23 mouse cellular contexts compared by ENCODE assay signal in genomic region chr13:91520968-91521367, GRCm38 (mm10).
"Had no signal": no experiment of that assay in that cellular context is flagged by ENCODE, and none has a peak within 500 bp of the region (broad histone marks: within the 10 kb centered on the region; RNA-seq: fewer than 3 reads in every experiment).

No protein-coding gene starts in this region.

- H3K4me3 ChIP-seq: liver, embryonic 13.5 days; liver, embryonic 15.5 days; lung, embryonic 15.5 days; midbrain, embryonic 13.5 days; myocyte; neural tube, embryonic 13.5 days; neural tube, embryonic 15.5 days; stomach, embryonic 15.5 days had no signal

- H3K27ac ChIP-seq: liver, embryonic 13.5 days; liver, embryonic 15.5 days; lung, embryonic 15.5 days; macrophage; midbrain, embryonic 13.5 days; neural tube, embryonic 13.5 days; neural tube, embryonic 15.5 days; stomach, embryonic 15.5 days; stomach, postnatal 0 days had no signal

- H3K9ac ChIP-seq: liver, embryonic 13.5 days; liver, embryonic 15.5 days; liver, postnatal 0 days; lung, embryonic 15.5 days; midbrain, embryonic 13.5 days; neural tube, embryonic 13.5 days; neural tube, embryonic 15.5 days; stomach, embryonic 15.5 days had no signal

- DNase-seq: liver, embryonic 13.5 days; liver, postnatal 0 days; lung, adult 2 months; lung, postnatal 14 days; lung, postnatal 36 days; retina, postnatal 1 day; right cerebral cortex, adult 18-20 months; thymus, adult 2 months; thymus, postnatal 25 days; thymus, postnatal 4 days had no signal

- H3K4me2 ChIP-seq: liver, embryonic 13.5 days; liver, embryonic 15.5 days; lung, embryonic 15.5 days; midbrain, embryonic 11.5 days; midbrain, embryonic 13.5 days; neural tube, embryonic 13.5 days; neural tube, embryonic 15.5 days; stomach, embryonic 15.5 days had no signal

- H3K36me3 ChIP-seq: liver, embryonic 15.5 days; lung, embryonic 15.5 days; neural tube, embryonic 13.5 days; neural tube, embryonic 15.5 days; stomach, embryonic 15.5 days had no signal

- H3K9me3 ChIP-seq: liver, embryonic 13.5 days; liver, embryonic 15.5 days; lung, embryonic 15.5 days; megakaryocyte, embryonic 14.5 days; midbrain, embryonic 13.5 days; neural tube, embryonic 13.5 days; neural tube, embryonic 15.5 days; stomach, embryonic 15.5 days had no signal

- H3K4me1 ChIP-seq: lung, embryonic 15.5 days had no signal

- ATAC-seq: liver, postnatal 0 days; lung, postnatal 0 days; midbrain, embryonic 16.5 days had no signal

- H3K27me3 ChIP-seq: liver, embryonic 13.5 days; liver, embryonic 15.5 days; lung, embryonic 15.5 days; megakaryocyte, embryonic 14.5 days; midbrain, embryonic 13.5 days; neural tube, embryonic 13.5 days; neural tube, embryonic 15.5 days; stomach, embryonic 15.5 days had no signal
